Mouse (Mus musculus) hindbrain, embryonic 11.5 days (tissue): ENCODE results near the gene Jdp2. TPM values are rescaled to one million over a fixed set of nuclear protein-coding genes. Genes with fewer than 3 reads are reported as not detected.

Experiments
- ATAC-seq: fragments of 200-750 bp; cut with Nextera tagmentation; 2 replicates; pipeline ENCODE4 v1.8.0; 2017; ENCODE audit warnings: mild to moderate bottlenecking, moderate TSS enrichment, moderate library complexity; ENCODE audit not compliant: low FRiP score
- DNase-seq: peaks from one replicate; pipeline ENCODE4 v3.0.0-alpha.2; 2015; ENCODE audit warnings: low spot score
- H3K27ac ChIP-seq: fragments of 300-500 bp; sonication (generic); 2 replicates; pipeline ENCODE4 v1.5.1; 2014; ENCODE audit warnings: mild to moderate bottlenecking, low read depth, low read length
- H3K27me3 ChIP-seq: fragments of 300-500 bp; sonication (generic); 2 replicates; pipeline ENCODE4 v1.6.1; 2014; ENCODE audit warnings: mild to moderate bottlenecking, low read length, moderate library complexity, mixed read lengths; ENCODE audit not compliant: control insufficient read depth, insufficient read depth
- H3K36me3 ChIP-seq: fragments of 300-500 bp; sonication (generic); 2 replicates; pipeline ENCODE4 v1.6.1; 2014; ENCODE audit warnings: mild to moderate bottlenecking, low read length, moderate library complexity, mixed read lengths; ENCODE audit not compliant: control insufficient read depth, insufficient read depth
- H3K4me1 ChIP-seq: fragments of 300-500 bp; sonication (generic); replicated peaks from 2 replicates; pipeline ENCODE4 v1.6.1; 2014; ENCODE audit warnings: low read length, mixed read lengths; ENCODE audit not compliant: control insufficient read depth, insufficient read depth
- H3K4me2 ChIP-seq: fragments of 300-500 bp; sonication (generic); replicated peaks from 2 replicates; pipeline ENCODE4 v1.6.1; 2014; ENCODE audit warnings: mild to moderate bottlenecking, low read depth, low read length
- H3K4me3 ChIP-seq: fragments of 300-500 bp; sonication (generic); 2 replicates; pipeline ENCODE4 v1.5.1; 2014; ENCODE audit warnings: low read depth, low read length
- H3K9ac ChIP-seq: fragments of 300-500 bp; sonication (generic); 2 replicates; pipeline ENCODE4 v1.6.1; 2014; ENCODE audit warnings: low read depth, low read length
- H3K9me3 ChIP-seq: fragments of 300-500 bp; sonication (generic); 2 replicates; pipeline ENCODE4 v1.6.1; 2016; ENCODE audit warnings: low read length; ENCODE audit not compliant: control insufficient read depth
- WGBS: fragments of 180-500 bp; shearing (Covaris S2); extraction: QIAGEN DNeasy Blood & Tissue Kit; methylation state at CpG from one replicate; pipeline ENCODE4 v1.1.7; 2014; 5-methylcytosine and 5-hydroxymethylcytosine counted together
- polyA plus RNA-seq: library from polyadenylated mRNA; unstranded; fragments of >200 nt; fragmentation: Nextera tagmentation; extraction: Ambion mirVana; gene quantifications from 2 replicates; pipeline ENCODE4 v1.2.1, GENCODE M21; 2014

The Jdp2 gene
- polyA plus RNA-seq, 1 experiment from 2014 or later: 0.43 TPM

DNA sequence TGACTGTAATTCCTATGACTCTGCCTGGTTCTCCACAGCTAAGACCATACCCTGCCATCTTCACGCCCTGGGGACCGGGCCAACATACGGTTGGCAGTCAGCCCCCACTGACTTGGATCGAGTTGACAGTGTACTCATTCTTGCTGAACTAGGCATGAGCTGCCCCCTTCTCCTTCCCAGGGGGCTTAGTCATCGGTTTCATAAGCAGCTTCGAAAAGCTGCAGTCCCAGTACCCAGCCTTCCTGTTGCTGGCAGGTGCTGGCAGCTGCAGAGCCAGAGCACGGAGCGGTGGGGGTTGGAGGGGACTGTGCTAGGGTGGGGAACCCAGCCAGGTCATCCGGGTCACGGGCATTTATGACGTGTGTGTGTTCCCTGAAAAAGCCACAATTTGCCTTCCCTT is 27.5 kb upstream of the Jdp2 start:
- Histone ChIP-seq H3K9me3 (no peaks in the 10 kb centered on the region), H3K9ac (no peak overlapping the region), H3K4me2 (no peak overlapping the region), H3K27ac (no peak overlapping the region), H3K36me3 (no peaks in the 10 kb centered on the region), H3K4me1 (no peaks in the 10 kb centered on the region), H3K27me3 (no peaks in the 10 kb centered on the region; the same call in 1 of the 2 replicates), H3K4me3 (no peak overlapping the region)
- WGBS: 85% methylated on average over 11 of the region's 11 CpGs
- ATAC-seq: no peak
- DNase-seq: no peak

DNA sequence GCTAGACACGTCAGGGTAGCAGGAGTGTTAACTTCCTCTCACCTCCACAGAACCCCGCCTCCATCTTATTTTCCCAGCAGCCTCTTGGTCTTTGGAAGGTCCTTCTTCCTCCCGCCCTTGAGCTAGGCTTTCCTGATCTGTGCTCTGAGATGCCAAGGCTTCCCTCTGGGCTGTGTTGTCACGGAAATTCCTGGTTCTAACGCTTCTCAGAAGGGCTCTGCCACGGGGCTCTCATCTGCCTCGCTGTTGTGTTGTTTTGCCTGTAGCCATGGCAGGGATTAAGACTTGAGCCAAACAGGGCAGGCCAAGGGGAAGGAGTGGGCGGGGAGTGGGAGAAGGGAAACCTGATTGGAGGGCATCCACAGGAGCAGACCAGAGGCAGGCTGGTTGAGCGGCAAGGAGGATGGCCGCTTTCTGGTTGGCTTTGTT is 26.8 kb upstream of the Jdp2 start:
- H3K9me3 ChIP-seq: no peaks in the 10 kb centered on the region
- WGBS: 39% methylated on average over 10 of the region's 10 CpGs
- no peak overlapping the region for H3K27ac ChIP-seq
- no peaks in the 10 kb centered on the region; the same call in 1 of the 2 replicates for H3K27me3 ChIP-seq
- H3K36me3 ChIP-seq: no peaks in the 10 kb centered on the region
- ATAC-seq (no peak), DNase-seq (peak; percentile 43)
- H3K9ac ChIP-seq: no peak overlapping the region
- H3K4me1 ChIP-seq: no peaks in the 10 kb centered on the region
- H3K4me2 ChIP-seq: no peak overlapping the region
- no peak overlapping the region for H3K4me3 ChIP-seq

- no peak for ATAC-seq
- no peaks in the 10 kb centered on the region for H3K27me3 ChIP-seq
- DNase-seq: no peak
Observed at GRCm38 (mm10) chr12:85574806-85575495, 23.9 kb upstream of the Jdp2 start.

DNA sequence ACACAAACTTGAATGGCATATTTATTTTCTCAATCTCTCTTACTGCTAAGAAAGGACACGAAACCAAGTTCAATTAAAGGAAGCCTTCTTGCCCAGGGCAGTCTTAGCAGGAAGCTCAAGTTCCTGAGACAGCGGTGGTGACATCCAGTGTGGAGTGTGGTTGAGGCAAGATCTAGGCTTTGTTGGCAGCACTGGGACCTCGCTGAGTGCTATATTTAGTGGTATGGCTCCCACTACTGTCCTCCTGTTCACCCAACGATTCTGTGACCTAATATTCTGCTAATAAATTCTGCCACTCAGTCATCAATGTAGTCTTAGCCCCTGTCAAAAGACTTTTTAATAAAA is 23.4 kb upstream of the Jdp2 start:
- H3K4me1 ChIP-seq: no peaks in the 10 kb centered on the region
- 88% methylated on average over 4 of the region's 4 CpGs for WGBS
- no peak overlapping the region for H3K4me2 ChIP-seq
- ATAC-seq: no peak
- no peaks in the 10 kb centered on the region for H3K27me3 ChIP-seq
- H3K9me3 ChIP-seq: no peaks in the 10 kb centered on the region
- no peak overlapping the region for H3K27ac ChIP-seq
- no peak overlapping the region for H3K9ac ChIP-seq
- no peak overlapping the region for H3K4me3 ChIP-seq
- no peak for DNase-seq
- H3K36me3 ChIP-seq: no peaks in the 10 kb centered on the region

More at GRCm38 (mm10) chr12:85574806-85575495, 23.9 kb upstream of the Jdp2 start:
- Histone ChIP-seq H3K4me2 (no peak overlapping the region), H3K4me1 (no peaks in the 10 kb centered on the region), H3K4me3 (no peak overlapping the region), H3K9me3 (no peaks in the 10 kb centered on the region), H3K9ac (no peak overlapping the region), H3K27ac (no peak overlapping the region), H3K36me3 (no peaks in the 10 kb centered on the region)
- 86% methylated on average over 6 of the region's 6 CpGs for WGBS

- peak; percentile 81 for ATAC-seq
- 0 out of 2 replicates have a peak overlapping the region, but pooled peaks have one; percentile 11 for H3K9ac ChIP-seq
- H3K4me2 ChIP-seq: peak overlapping the region; percentile 14
- H3K36me3 ChIP-seq: no peaks in the 10 kb centered on the region
- H3K4me1 ChIP-seq: peaks cover 9% of the 10 kb centered on the region; the same call in 1 of the 2 replicates
- peak; percentile 48 for DNase-seq
- H3K27me3 ChIP-seq: no peaks in the 10 kb centered on the region
- no peaks in the 10 kb centered on the region for H3K9me3 ChIP-seq
- H3K27ac ChIP-seq: peak overlapping the region; percentile 75
- H3K4me3 ChIP-seq: no peak overlapping the region
- WGBS: 40% methylated on average over 15 of the region's 15 CpGs
Observed at GRCm38 (mm10) chr12:85581261-85582066, 17.4 kb upstream of the Jdp2 start.

GRCm38 (mm10) chr12:85582067-85582316 is 16.8 kb upstream of the Jdp2 start:
- no peak for ATAC-seq
- no peak for DNase-seq

GRCm38 (mm10) chr12:85585761-85586258 is 13.0 kb upstream of the Jdp2 start:
- Histone ChIP-seq H3K4me1 (peaks cover 9% of the 10 kb centered on the region; the same call in 1 of the 2 replicates), H3K27ac (no peak overlapping the region), H3K4me3 (no peak overlapping the region), H3K27me3 (no peaks in the 10 kb centered on the region), H3K4me2 (no peak overlapping the region), H3K36me3 (no peaks in the 10 kb centered on the region), H3K9ac (no peak overlapping the region), H3K9me3 (no peaks in the 10 kb centered on the region)
- DNase-seq (no peak), ATAC-seq (no peak)
- WGBS: 72% methylated on average over 11 of the region's 11 CpGs

More at GRCm38 (mm10) chr12:85582067-85582316, 16.8 kb upstream of the Jdp2 start:
- Histone ChIP-seq H3K27me3 (no peaks in the 10 kb centered on the region), H3K9ac (no peak overlapping the region), H3K9me3 (no peaks in the 10 kb centered on the region), H3K4me1 (peaks cover 9% of the 10 kb centered on the region; the same call in 1 of the 2 replicates), H3K4me2 (no peak overlapping the region), H3K27ac (peak overlapping the region; percentile 75), H3K36me3 (no peaks in the 10 kb centered on the region), H3K4me3 (no peak overlapping the region)
- 57% methylated on average over 5 of the region's 5 CpGs for whole genome bisulfite sequencing

DNA sequence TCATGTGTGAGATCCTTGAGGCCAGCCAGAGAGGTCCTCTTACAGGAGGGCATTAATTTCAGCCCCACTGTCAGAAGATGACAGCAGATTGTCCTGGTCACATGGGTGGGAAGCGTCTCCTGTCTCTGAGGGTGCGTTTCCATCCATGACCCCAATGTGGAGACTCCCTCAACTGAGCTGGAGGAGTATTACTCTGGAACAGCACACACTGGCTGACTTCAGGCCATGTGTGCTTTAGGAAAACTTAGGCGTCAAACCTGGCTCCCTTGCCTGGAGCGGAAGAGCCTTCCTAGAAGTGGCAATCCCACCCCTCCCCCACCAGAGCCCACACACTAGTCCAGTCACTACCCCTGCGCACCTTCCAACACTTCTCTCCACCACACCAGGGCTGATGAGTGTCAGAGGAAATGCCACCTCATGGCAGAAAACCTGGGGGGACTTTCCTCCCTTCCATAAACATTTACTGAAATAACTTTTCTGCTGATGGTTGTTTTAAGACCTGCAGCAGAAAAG is 8.9 kb upstream of the Jdp2 start:
- H3K27ac ChIP-seq: no peak overlapping the region
- no peaks in the 10 kb centered on the region for H3K9me3 ChIP-seq
- no peak overlapping the region for H3K9ac ChIP-seq
- DNase-seq (no peak), ATAC-seq (no peak)
- H3K4me3 ChIP-seq: no peak overlapping the region
- no peaks in the 10 kb centered on the region for H3K4me1 ChIP-seq
- 55% methylated on average over 5 of the region's 5 CpGs for WGBS
- no peaks in the 10 kb centered on the region for H3K36me3 ChIP-seq
- no peaks in the 10 kb centered on the region for H3K27me3 ChIP-seq
- no peak overlapping the region for H3K4me2 ChIP-seq
